Mouse (Mus musculus) limb, embryonic 14.5 days (tissue): Measurements from ENCODE around the gene Acss3. TPM values are rescaled to one million over a fixed set of nuclear protein-coding genes. Genes with fewer than 3 reads are reported as not detected.

Experiments used
- ATAC-seq: fragments of 200-750 bp; cut with Nextera tagmentation; 2 replicates; pipeline ENCODE4 v1.8.0; 2017; ENCODE audit warnings: low read depth, moderate number of reproducible peaks, moderate TSS enrichment; ENCODE audit not compliant: low FRiP score
- DNase-seq: peaks from one replicate; pipeline ENCODE4 v3.0.0-alpha.2; 2015; ENCODE audit warnings: low spot score
- H3K27ac ChIP-seq: fragments of 300-500 bp; sonication (generic); replicated peaks from 2 replicates; pipeline ENCODE4 v1.5.1; 2014; ENCODE audit warnings: low read depth, mild to moderate bottlenecking, low read length, moderate library complexity, mixed read lengths
- H3K27me3 ChIP-seq: fragments of 300-500 bp; sonication (generic); 2 replicates; pipeline ENCODE4 v1.6.1; 2014; ENCODE audit warnings: low read length, mixed read lengths; ENCODE audit not compliant: control insufficient read depth, insufficient read depth
- H3K36me3 ChIP-seq: fragments of 300-500 bp; sonication (generic); 2 replicates; pipeline ENCODE4 v1.6.1; 2014; ENCODE audit warnings: mild to moderate bottlenecking, low read length, moderate library complexity, mixed read lengths; ENCODE audit not compliant: control insufficient read depth, insufficient read depth
- H3K4me1 ChIP-seq: fragments of 300-500 bp; sonication (generic); 2 replicates; pipeline ENCODE4 v1.6.1; 2014; ENCODE audit warnings: antibody characterized with exemption, low read length, mixed read lengths; ENCODE audit not compliant: control insufficient read depth, insufficient read depth
- H3K4me2 ChIP-seq: fragments of 300-500 bp; sonication (generic); replicated peaks from 2 replicates; pipeline ENCODE4 v1.6.1; 2014; ENCODE audit warnings: low read depth, mild to moderate bottlenecking, low read length, moderate library complexity; ENCODE audit not compliant: severe bottlenecking
- H3K4me3 ChIP-seq: fragments of 300-500 bp; sonication (generic); replicated peaks from 2 replicates; pipeline ENCODE4 v1.5.1; 2014; ENCODE audit warnings: low read length
- H3K9ac ChIP-seq: fragments of 300-500 bp; sonication (generic); 2 replicates; pipeline ENCODE4 v1.6.1; 2014; ENCODE audit warnings: mild to moderate bottlenecking, low read depth, low read length, moderate library complexity; ENCODE audit not compliant: severe bottlenecking
- H3K9me3 ChIP-seq: fragments of 300-500 bp; sonication (generic); 2 replicates; pipeline ENCODE4 v1.6.1; 2016; ENCODE audit warnings: low read length; ENCODE audit not compliant: control insufficient read depth
- POLR2A ChIP-seq: fragments of 200-500 bp; IDR thresholded peaks from 2 replicates; pipeline ENCODE4 v1.8.0; 2012; ENCODE audit warnings: inconsistent platforms, mild to moderate bottlenecking, moderate library complexity, borderline replicate concordance; ENCODE audit not compliant: insufficient read depth, insufficient read length; ENCODE audit errors: extremely low read depth
- WGBS: fragments of 180-500 bp; shearing (Covaris S2); extraction: QIAGEN DNeasy Blood & Tissue Kit; methylation state at CpG from one replicate; pipeline ENCODE4 v1.1.7; 2014; 5-methylcytosine and 5-hydroxymethylcytosine counted together
- polyA plus RNA-seq, 2 experiments: library from polyadenylated mRNA; depleted of rRNA in 1 of 2; stranded (reverse) in 1 of 2; unstranded in 1 of 2; fragments of >200 nt; fragmentation: Nextera tagmentation in 1 of 2; extraction: Ambion mirVana in 1 of 2; gene quantifications; 2 replicates each; pipeline versions ENCODE4 v1.2.1 to v1.2.3; 2012 to 2014

Acss3 gene
- polyA plus RNA-seq, 2 experiments, result 2.6 to 6.9 TPM

GRCm38 (mm10) chr10:107011142-107011541, 112.3 kb downstream of the Acss3 start:
- Histone ChIP-seq H3K9me3 (no peaks in the 10 kb centered on the region), H3K4me2 (no peak overlapping the region), H3K4me1 (no peaks in the 10 kb centered on the region), H3K27ac (no peak overlapping the region), H3K9ac (no peak overlapping the region), H3K27me3 (no peaks in the 10 kb centered on the region), H3K4me3 (no peak overlapping the region), H3K36me3 (no peaks in the 10 kb centered on the region)
- 68% methylated on average over 2 of the region's 2 CpGs for WGBS
- ATAC-seq (no peak), DNase-seq (no peak)
- no peak for TF ChIP-seq POLR2A

DNA sequence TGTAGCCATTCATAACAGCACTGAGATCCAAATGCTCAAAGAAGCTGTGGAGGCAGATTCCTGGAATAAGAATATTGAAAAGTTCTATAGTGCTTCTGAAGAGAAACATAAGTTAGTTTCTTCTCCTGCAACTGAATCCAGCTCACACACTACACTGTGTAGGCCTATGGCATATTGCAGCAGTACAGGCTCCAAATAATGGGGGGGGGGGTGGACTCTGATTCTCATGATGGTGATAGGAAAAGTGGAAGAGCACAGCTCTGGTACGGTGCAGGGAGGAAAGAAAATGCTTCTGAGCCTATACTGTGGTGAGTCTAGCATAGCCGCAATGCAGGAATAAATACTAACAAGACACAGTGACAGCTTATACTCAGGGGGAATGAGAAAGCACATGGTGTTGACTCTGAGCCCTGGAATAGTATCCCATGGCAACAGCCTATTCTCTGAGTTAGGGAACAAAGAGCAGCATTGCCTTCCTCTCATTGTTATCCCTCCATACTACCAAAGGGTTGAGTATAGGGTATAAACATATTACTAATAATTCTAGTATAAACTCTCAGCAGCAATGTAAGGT, 125.3 kb downstream of the Acss3 start:
- TF ChIP-seq POLR2A, result no peak
- Histone ChIP-seq H3K36me3 (no peaks in the 10 kb centered on the region), H3K4me1 (no peaks in the 10 kb centered on the region), H3K9ac (no peak overlapping the region), H3K27me3 (no peaks in the 10 kb centered on the region), H3K4me3 (no peak overlapping the region), H3K9me3 (no peaks in the 10 kb centered on the region), H3K4me2 (no peak overlapping the region), H3K27ac (no peak overlapping the region)
- ATAC-seq, result no peak
- WGBS, result 91% methylated on average over 2 of the region's 2 CpGs
- no peak for DNase-seq

- DNase-seq (no peak), ATAC-seq (no peak)
- Histone ChIP-seq H3K4me3 (no peak overlapping the region), H3K27me3 (no peaks in the 10 kb centered on the region), H3K36me3 (no peaks in the 10 kb centered on the region), H3K4me2 (no peak overlapping the region), H3K27ac (no peak overlapping the region), H3K9ac (no peak overlapping the region), H3K4me1 (no peaks in the 10 kb centered on the region), H3K9me3 (no peaks in the 10 kb centered on the region)
- 73% methylated on average over 4 of the region's 4 CpGs for WGBS
- no peak for TF ChIP-seq POLR2A
Measured at GRCm38 (mm10) chr10:106989478-106989877, 134.0 kb downstream of the Acss3 start.

DNA sequence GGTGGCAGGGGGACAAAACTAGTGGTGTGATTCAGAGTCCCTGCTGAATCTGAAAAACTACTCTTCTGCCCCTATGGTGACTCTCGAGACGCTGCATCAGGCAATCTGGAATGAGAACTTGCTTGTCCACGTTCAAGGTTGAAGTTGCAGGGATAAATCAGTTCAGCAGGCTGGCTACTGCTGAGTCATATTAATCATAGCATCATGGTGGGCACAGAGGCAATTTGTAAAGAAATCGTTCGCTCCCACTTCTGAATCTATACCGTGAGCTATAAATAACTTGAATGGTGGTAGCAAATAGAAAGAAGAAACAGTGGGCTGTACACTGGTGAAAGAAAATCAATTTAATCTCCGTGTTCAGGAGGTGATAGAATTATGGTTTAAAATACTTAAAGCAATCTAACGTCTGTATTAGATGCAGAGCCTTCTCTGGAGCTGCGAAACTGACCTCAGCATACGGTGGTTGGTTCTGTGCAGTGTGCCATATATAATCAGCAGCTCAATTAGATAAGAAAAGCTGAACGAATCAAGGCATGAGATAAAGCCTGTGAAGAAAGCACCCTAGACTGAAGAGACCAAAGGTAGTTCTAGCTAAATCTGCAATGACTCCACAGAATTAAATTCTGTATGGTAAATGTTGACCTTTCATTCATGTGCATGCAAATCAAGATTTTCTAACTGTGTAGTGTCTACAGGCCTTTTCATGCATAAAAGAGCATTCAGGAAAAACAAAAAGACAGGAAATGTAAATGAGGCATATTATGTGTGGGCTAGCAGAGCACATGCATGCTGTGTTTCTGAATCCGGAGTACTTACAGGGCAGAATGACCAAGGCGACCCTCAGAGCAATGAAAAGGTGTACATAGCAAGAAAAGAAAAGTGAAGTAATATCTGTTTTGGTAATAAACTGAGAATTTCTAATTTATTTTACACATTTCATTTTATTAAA, 148.0 kb downstream of the Acss3 start:
- Histone ChIP-seq H3K9ac (no peak overlapping the region), H3K4me3 (no peak overlapping the region), H3K27ac (no peak overlapping the region), H3K9me3 (no peaks in the 10 kb centered on the region), H3K27me3 (no peaks in the 10 kb centered on the region), H3K4me2 (no peak overlapping the region), H3K4me1 (no peaks in the 10 kb centered on the region), H3K36me3 (no peaks in the 10 kb centered on the region)
- no peak for TF ChIP-seq POLR2A
- no peak for DNase-seq
- ATAC-seq, result no peak
- WGBS, result 75% methylated on average over 13 of the region's 13 CpGs

GRCm38 (mm10) chr10:106959026-106959425, 164.4 kb downstream of the Acss3 start:
- Histone ChIP-seq H3K9ac (no peak overlapping the region), H3K36me3 (no peaks in the 10 kb centered on the region), H3K27me3 (no peaks in the 10 kb centered on the region), H3K27ac (no peak overlapping the region), H3K9me3 (no peaks in the 10 kb centered on the region), H3K4me3 (no peak overlapping the region), H3K4me2 (no peak overlapping the region), H3K4me1 (no peaks in the 10 kb centered on the region)
- WGBS, result 74% methylated on average over 3 of the region's 3 CpGs
- DNase-seq (no peak), ATAC-seq (no peak)
- TF ChIP-seq POLR2A, result no peak
